Mouse (Mus musculus) liver, adult 2 months (tissue): ENCODE data around the gene Clpp.

ENCODE experiments used
- CTCF ChIP-seq: fragments of 200-500 bp; IDR thresholded peaks from 2 replicates; pipeline ENCODE4 v1.5.1; 2011; ENCODE audit warnings: low read depth, low read length, control low read depth
- POLR2A ChIP-seq: fragments of 200-500 bp; IDR thresholded peaks from 2 replicates; pipeline ENCODE4 v1.6.1; 2011; ENCODE audit warnings: low read length, control low read depth; ENCODE audit not compliant: insufficient read depth; ENCODE audit errors: extremely low read depth

DNA sequence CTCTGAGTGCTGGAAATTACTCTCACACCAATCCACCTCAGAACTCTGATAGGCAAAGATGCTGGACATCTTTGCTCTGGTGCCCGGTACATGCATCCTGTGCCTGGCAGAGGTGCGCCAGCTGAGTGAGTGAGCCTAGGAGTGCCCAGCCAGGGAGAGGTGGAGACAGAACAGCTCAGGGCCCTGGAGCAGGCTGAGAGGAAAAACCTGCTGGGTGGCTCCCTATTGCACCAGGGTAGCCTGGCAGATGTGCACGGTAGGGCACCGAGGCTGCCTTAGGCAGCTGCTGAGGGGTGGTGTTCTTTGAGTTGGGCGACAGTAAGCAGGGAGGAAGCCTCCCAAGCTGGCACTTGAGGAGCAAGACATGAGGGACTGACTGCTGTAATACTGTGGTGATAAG is 8.1 kb upstream of the Clpp start, which contains the start of gene Acer1:
- no peak for TF ChIP-seq CTCF
- no peak for TF ChIP-seq POLR2A
